ENCODE assay signal across 20 mouse cellular contexts in genomic region chr4:150255181-150255580, GRCm38 (mm10). TPM values are rescaled to one million over a fixed set of nuclear protein-coding genes. Genes with fewer than 3 reads are reported as not detected.
"Had no signal": no experiment of that assay in that cellular context is flagged by ENCODE, and none has a peak within 500 bp of the region (broad histone marks: within the 10 kb centered on the region; RNA-seq: fewer than 3 reads in every experiment).

No protein-coding gene starts in this region.

- H3K9me3 ChIP-seq: kidney, embryonic 15.5 days; limb, embryonic 12.5 days; liver, embryonic 13.5 days; lung, embryonic 15.5 days had no signal

- ATAC-seq: liver, postnatal 0 days had no signal

- H3K9ac ChIP-seq: kidney, embryonic 15.5 days; limb, embryonic 12.5 days; liver, embryonic 13.5 days; liver, postnatal 0 days; lung, embryonic 15.5 days had no signal

- H3K27me3 ChIP-seq: kidney, embryonic 15.5 days; limb, embryonic 12.5 days; liver, embryonic 13.5 days; lung, embryonic 15.5 days had no signal

- H3K4me2 ChIP-seq: kidney, embryonic 15.5 days; limb, embryonic 12.5 days; liver, embryonic 13.5 days; lung, embryonic 15.5 days; midbrain, embryonic 11.5 days had no signal

- H3K27ac ChIP-seq: kidney, embryonic 15.5 days; liver, embryonic 13.5 days; lung, embryonic 15.5 days; macrophage had no signal

- DNase-seq: kidney, adult 18-20 months; kidney, postnatal 25 days; layer of hippocampus, adult 9-11 months; liver; liver, embryonic 13.5 days; liver, postnatal 0 days; lung, postnatal 14 days; retina, postnatal 1 day; right cerebral cortex, postnatal 4 days; thymus, postnatal 36 days had no signal

- H3K4me3 ChIP-seq: kidney, embryonic 15.5 days; limb, embryonic 12.5 days; liver, embryonic 13.5 days; lung, embryonic 15.5 days; megakaryocyte, embryonic 14.5 days had no signal

RNA-seq across cellular contexts. Expression of gene Car6, which starts 54.0 kb away (rescaled TPM):
- polyA plus RNA-seq: kidney, embryonic 15.5 days; liver, embryonic 13.5 days; liver, postnatal 0 days; lung, embryonic 15.5 days; midbrain, embryonic 11.5 days; midbrain, postnatal 0 days; neural tube, embryonic 11.5 days; spleen, adult 2 months; stomach, embryonic 16.5 days had no signal
